Mouse (Mus musculus) heart, adult 9 months (tissue): ENCODE measurements around the gene Gpr139.

Experiments
- DNase-seq, 2 experiments: peaks; one replicate each; pipeline ENCODE4 v3.0.0; 2022; ENCODE audit warnings: low spot score in 2 of 2

The Gpr139 gene

GRCm38 (mm10) chr7:119184341-119185143, at the start of gene Gpr139:
TSS of gene Gpr139 (minus strand) at chr7:119184603.
- no peak for DNase-seq

DNA sequence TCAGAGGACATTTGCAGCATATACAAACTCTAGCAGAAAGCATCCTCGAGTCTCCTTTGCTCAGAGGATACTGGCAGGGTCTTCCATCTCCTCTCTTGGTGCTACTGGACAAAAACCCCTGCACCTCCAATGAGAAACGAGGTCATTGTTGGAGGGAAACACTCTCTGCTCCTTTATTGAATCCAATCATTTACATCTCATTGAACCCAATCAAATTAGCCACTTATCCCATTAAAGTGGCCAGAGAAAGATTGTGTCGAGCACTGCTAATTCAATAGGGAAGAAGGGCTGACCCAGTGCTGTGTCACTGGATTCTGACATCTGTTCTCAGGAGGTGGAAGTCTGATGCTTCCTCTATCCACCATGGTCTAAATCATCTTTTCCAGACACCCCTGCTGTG, 46.6 kb upstream of the Gpr139 start:
- DNase-seq = no peak

DNA sequence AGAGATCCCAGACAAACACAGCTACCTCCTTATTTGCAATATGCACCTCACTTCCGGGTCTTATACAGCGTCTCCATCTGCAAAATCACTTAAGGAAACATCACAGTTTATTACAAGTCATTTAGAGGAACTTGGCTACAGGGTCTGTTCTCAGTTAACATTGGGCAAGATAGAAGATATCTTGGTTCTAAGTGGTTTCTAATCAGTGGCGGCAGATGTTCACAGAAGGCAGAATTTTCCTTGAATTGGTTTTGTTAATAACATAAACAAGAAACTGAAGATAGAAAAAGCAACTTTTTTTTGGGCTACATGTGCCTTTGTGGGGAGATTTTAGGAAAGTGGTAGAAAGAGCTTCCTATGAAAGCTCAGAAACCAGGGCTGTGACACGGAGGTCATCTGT, 38.3 kb upstream of the Gpr139 start:
- no peak for DNase-seq

DNA sequence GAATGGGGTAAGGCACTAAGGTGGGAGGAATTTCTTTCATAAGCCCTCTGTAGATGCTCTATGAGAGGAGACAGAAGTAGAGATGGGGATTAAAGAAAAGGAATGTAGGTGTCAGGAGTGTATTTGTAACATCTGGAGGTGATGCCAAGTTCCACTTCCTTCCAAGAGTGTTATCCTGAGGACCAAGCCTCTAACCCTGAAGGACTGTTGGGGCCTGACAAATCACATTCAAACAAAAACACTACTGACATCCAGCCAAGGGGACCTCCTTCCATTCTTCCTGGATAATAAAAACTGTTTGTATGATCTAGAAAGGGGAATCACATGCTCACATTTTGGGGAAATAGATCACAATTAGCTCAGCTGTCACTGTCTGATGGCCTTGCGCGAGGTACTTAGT, 34.7 kb upstream of the Gpr139 start:
- DNase-seq = no peak

- no peak for DNase-seq
These were observed 22.8 kb upstream of the Gpr139 start for GRCm38 (mm10) chr7:119207251-119207650.

- no peak for DNase-seq
These were observed 2.0 kb upstream of the Gpr139 start for GRCm38 (mm10) chr7:119186374-119186773.

DNA sequence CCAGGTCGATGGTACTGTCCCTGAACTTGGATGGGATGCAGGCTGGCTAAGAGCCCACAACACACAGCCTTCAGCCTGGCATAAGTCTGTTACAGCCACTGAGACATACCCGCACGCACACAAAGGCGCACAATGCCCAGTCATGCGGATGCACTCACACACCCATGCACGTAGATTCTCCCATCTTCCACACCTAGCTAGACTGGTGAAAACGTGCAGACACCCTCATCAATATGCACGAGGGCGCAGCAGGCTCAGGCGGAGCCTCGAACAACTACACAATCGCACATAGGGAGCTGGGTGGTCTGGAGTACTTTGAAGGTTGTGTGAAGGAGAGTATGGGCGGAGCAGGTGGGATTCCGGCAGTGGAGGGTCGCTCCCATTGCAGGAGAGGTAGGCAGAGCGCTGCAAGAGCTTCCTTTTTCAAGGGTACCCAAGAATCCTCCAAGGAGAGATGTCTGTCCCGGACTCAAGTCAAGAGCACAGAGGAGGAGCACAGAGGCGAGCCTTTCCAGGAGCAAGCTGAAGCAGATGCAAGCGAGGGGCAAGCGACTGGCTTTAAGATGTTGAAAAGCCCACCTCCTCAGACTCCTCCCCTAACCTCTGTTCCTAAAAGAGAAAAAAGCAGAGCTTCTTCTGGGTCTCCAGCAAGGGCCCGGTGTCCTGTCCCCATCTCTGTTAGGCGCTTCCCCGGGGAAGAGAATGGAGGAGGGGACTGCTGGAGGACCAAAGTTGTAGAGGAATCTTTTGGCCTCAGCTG, 958 bp upstream of the Gpr139 start:
- no peak for DNase-seq

DNA sequence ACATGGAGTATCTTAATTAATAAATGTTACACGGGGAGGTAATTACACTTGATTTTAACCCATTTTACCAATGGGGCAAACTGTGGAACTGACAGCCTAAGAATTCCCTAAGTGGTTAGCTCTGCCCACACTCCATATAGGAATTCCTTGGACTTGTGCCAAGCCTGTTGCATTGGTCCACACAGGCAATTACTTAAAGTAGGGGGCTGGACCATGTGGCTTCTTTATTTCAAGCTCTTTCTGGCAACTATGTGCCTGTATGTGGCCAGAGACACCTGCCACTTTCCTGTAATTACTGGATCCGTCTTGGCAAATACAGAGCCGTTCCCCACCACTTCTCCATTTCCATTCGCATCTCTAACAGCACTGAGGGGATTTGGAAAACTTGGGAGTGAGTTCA, 3.4 kb downstream of the Gpr139 start:
- no peak for DNase-seq

DNA sequence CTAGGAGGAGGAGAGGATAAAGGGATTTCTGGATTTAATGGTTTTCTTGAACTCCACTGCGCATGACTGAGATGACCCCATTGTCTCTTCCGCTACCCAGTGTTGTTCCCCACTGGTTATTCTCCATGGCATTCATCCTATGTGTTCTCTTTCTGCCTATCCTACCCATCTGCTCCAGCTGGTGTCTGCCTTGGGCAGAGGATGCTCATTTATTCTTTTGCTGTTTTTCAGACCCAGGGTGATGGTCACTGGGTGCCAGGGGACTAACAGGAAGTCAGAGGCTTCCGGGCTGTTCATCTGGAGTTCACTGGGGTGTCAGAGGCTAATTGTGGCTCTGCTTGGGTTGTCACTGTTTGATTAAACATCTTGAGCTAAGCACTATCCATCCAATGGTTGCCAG, 24.4 kb downstream of the Gpr139 start:
- DNase-seq = no peak

DNA sequence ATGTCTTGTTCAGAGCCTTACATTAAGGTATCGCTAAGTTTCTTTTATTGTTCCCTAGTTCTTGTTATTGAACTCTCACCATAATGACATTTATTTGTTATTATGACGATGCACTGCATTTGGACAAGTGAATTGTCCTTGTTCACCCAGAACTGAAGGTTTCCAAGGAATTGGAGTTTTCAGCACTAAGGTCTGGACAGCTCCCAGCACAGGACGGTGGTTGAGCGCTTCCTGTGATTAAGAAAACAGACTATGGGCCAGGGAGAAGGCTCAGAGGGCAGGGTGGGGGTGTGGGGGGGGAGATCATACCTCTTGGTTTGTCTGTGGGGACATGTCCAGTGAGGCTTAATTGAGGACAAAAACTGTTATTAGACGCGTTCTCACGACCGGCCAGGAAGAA, 72.6 kb downstream of the Gpr139 start:
- DNase-seq = no peak

DNA sequence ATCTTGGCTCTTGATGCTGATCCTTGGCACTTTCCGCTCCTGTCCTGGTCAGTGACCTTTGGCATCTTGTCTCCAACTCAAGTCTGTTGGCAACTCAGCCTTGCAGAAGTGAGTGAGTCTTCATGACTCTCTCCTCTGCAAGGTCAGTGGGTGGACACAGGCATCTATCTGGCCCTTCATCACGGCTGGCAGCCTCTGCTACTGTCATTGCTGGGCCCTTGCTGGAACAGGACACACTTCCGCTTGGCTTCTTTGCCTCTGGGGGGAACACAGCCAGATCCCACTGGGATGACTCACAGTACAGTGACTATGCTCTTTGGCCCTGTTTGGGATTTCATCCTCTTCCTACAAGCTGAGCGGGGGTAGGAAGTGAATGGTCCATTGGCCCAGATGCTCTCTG, 78.5 kb downstream of the Gpr139 start:
- no peak for DNase-seq

DNA sequence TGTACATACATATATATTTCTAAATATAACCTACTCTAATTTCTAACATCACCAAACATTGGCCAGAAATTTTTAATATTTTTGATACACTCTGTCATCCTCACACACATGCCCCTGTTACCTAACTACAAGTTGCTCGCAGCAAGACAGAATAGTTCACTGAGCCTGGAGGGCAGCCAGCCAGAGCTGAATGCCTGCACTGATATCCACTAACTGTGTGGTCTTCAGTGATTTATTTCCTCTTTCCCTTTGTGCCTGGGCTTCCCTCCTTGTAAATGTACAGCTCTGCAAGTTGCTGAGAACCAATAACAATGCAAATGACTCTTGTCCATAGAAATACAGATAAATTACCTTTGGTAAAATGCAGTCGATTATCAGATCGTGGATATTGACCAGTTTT, 87.8 kb downstream of the Gpr139 start:
- no peak for DNase-seq
